Mouse (Mus musculus) gastrocnemius, adult 18-20 months (tissue): ENCODE data around the gene Fgfr4. TPM values are rescaled to one million over a fixed set of nuclear protein-coding genes. Genes with fewer than 3 reads are reported as not detected.

Experiments
- DNase-seq: peaks from one replicate; pipeline ENCODE4 v3.0.0; 2021; ENCODE audit warnings: low spot score
- long read RNA-seq, 2 experiments: library from polyadenylated mRNA; stranded (forward); transcript quantifications; one replicate each; pipeline ENCODE4 v2.0.0; 2021
- total RNA-seq, 2 experiments: library from RNA; stranded (reverse); gene quantifications; 2 replicates each; pipeline ENCODE4 v1.2.3; 2021

Gene Fgfr4
- total RNA-seq = 1 to 10 TPM; 1.2 to 1.3 TPM
- long read RNA-seq, experiment 1, partial matches to known transcripts = 0 of 1 reads
- long read RNA-seq, experiment 1, other reads (novel, unspliced or antisense) = 0 of 1 reads
- long read RNA-seq, experiment 2, partial matches to known transcripts = 0 of 1 reads
- long read RNA-seq, experiment 2, other reads (novel, unspliced or antisense) = 0 of 1 reads

GRCm38 (mm10) chr13:55152621-55153415, at the start of gene Fgfr4:
Gene Fgfr4 (plus strand): TSS chr13:55152640.
- DNase-seq = no peak

- no peak for DNase-seq
Observed at GRCm38 (mm10) chr13:55103351-55103750, 49.1 kb upstream of the Fgfr4 start.

DNA sequence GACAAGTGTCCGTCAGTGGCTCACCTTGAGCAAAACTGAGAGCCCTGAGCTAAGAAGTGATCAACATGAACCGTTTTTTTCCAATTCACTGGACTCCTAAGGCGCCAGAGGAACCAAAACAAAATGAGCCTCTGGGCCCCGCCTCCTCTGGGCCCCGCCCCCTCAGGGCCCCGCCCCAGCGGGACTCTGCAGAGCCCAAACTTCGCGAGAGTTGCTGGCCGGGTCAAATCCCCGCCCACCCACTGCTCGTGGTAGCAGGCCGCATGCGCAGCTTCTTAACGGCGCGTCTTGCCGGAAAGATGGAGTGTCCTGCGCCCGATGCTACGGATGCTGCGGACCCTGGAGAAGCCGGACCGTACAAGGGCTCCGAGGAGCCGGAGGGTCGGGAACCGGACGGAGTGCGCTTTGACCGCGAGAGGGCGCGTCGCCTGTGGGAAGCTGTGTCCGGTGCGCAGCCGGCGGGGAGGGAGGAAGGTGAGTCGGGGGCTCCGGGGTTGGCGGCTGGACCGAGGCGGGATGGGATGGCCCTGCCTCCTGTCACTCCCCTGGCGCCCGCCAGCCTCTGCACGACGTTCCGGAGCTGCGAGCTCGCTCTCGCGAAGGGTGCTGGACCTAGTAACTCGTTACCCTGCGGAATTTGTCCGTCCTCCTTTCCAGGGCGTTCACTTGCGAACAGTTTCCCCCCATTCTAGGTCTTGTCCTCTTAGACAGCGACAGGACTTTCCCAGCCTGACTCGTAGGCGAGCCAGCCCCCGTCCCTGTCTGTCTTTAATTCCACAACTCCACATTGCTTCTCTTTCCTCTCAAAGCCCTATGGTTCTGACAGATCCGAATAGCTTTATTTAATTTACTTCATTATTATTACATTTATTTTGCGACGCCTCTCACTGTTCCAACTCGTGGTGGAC, 47.1 kb upstream of the Fgfr4 start, which contains the start of gene Zfp346:
Gene Zfp346, plus strand, starts transcription at position 267 of the 908 bp plus-strand sequence.
- DNase-seq = peak; percentile 98

DNA sequence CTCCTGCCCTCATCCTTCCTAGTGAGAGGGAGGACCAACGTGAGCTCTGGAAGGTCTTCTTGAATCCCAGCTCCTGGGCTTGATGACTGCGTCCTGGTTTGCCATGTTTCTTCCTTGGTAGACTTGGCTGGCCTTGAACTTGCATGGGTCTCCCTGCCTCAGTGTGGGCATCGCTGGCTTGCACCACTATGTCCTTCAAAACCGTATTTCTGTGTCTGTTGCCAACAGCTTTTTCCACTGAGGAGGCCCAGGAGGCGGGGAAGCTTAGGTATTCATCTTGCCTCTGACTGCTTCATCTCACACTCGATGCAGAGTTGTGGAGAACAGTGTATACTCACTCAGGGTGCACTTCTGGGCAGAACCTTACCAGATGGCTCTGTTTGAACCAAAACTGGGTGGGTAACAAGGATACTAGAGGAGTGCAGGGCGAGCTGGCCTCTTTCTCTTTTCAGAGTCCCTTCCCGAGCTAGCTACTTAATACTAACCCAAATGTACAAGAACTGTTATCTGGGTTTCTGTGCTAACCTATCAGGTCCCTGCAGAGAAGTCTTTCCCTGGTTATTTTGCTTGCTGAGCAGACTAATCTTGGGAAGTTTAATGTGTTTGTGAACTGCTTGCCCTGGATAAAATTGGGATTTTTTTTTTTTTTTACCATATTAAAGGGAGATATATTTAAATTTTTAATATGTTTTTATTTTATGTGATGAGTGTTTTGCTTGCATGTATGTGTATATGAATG, 46.3 kb upstream of the Fgfr4 start:
- no peak for DNase-seq

GRCm38 (mm10) chr13:55107116-55107515, 45.3 kb upstream of the Fgfr4 start:
- DNase-seq = no peak

DNA sequence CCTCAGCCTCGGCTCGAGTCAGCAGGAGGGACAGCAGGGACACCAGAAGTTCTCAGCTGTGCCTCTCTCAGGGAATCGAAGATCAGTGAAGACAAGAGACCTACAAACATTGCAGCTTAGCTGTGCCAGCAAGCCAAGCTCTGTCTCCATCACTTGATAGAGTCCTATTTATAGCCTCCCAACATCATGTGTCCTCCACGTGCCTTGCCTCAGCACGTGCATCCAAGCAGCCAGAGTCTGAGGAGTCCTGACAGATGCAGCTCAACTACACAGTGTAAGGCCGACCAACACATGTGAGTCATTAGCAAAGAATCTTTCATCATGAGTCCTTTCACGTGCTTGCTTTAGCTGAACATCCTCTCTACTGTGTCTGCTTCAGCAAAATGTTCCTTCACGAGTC, 44.7 kb upstream of the Fgfr4 start:
- peak; percentile 15 for DNase-seq

DNA sequence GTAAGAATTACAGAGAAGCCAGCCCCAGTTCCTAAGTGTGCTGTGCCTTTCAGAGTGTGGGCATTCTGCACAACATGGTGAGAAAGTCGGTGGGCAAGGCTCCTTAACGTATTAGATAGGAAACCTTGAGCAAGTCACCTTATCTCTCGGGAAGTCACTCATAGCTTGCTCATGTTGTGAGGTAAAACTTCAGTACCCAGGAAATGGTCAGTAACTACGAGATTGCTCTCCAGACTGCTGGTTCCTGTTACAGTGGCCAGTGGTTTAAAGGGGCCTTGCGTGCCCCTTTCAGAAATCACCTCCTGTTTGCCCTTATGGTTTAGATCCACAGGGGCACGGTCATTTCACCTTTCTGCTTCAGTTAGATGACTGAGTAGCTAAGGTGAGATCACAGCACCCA, 38.1 kb upstream of the Fgfr4 start:
- no peak for DNase-seq

- DNase-seq = no peak
Observed at GRCm38 (mm10) chr13:55124903-55125302, 27.5 kb upstream of the Fgfr4 start.

DNA sequence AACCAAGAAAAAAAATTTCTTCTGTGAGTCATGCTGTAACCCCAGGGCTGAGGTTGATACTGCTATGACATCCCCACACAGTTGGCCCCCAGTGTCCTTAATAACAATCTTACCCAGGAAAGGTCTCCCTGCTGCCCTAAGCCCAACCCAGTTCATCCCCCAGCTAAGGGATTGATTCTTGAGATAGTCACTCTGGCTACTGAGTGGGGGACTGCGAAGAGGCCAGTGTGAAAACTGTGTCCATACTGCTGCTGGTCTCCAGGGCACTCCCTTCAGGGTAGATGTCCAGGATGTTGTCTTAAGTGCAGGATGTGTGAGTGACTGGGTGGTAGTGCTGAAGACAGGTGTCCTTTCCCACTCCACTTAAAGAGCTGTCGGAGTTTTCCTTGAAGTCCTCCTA, 19.0 kb upstream of the Fgfr4 start, which contains the start of gene Gm17617:
Gene Gm17617, minus strand, starts transcription at position 101 of the 400 bp plus-strand sequence.
- DNase-seq = no peak

GRCm38 (mm10) chr13:55135382-55135781, 17.1 kb upstream of the Fgfr4 start:
- DNase-seq = no peak

GRCm38 (mm10) chr13:55140271-55140670, 12.2 kb upstream of the Fgfr4 start:
- DNase-seq = no peak

DNA sequence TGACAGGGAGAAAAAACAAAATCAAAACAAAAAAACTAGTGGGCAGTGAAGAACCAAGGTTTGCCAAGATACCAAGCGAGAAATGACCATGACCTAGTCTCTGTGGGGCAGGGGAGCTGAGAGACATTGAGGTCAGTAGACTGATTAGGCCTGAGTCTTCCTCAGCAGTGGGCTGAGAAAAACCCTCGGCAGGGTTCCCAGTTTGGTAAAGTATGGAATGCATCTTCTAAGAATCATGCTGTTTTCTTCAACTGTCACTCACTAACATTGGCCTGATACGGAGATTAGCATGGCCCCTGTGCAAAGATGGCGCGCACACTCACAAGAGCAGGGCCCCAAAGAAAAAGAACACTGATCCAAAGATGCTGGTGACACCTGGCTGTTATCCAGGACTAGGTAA, 1.5 kb downstream of the Fgfr4 start:
- no peak for DNase-seq

GRCm38 (mm10) chr13:55162365-55162764, 9.9 kb downstream of the Fgfr4 start:
- no peak for DNase-seq

- DNase-seq = no peak
Observed at GRCm38 (mm10) chr13:55163553-55163952, 11.1 kb downstream of the Fgfr4 start.

GRCm38 (mm10) chr13:55165831-55166339, 13.4 kb downstream of the Fgfr4 start:
- no peak for DNase-seq

DNA sequence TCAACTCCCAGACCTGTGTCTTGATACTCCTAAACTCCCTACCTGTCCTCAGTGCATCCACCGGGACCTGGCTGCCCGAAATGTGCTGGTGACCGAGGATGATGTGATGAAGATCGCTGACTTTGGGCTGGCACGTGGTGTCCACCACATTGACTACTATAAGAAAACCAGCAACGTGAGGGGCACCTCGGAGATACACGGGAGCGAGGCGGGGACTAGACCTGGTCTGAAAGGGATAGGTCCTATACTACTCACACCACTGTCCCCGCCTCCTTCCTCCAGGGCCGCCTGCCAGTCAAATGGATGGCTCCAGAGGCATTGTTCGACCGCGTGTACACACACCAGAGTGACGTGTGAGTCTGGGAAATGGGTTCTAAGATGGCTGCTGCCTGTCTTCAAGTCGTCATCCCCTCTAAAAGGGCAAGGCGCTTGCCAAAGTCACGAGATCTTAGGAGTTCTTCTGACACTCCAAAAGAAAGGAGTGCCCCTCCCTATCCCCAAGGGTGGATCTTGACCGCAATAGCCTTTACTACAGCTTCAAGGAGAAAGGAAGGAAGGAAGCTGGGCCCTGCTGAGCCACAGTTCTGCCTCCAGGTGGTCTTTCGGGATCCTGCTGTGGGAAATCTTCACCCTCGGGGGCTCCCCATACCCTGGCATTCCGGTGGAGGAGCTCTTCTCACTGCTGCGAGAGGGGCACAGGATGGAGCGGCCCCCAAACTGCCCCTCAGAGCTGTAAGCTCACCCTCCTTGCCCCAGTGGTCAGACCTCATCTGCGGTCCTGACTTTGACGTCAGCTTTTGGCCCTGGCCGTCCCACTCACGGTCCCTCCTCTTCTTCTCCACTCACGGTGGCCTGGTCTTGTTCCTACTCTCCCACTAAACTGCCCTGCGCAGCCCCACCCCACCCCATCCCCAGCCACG, 14.6 kb downstream of the Fgfr4 start:
- DNase-seq = no peak

GRCm38 (mm10) chr13:55167798-55168197, 15.4 kb downstream of the Fgfr4 start:
- no peak for DNase-seq

DNA sequence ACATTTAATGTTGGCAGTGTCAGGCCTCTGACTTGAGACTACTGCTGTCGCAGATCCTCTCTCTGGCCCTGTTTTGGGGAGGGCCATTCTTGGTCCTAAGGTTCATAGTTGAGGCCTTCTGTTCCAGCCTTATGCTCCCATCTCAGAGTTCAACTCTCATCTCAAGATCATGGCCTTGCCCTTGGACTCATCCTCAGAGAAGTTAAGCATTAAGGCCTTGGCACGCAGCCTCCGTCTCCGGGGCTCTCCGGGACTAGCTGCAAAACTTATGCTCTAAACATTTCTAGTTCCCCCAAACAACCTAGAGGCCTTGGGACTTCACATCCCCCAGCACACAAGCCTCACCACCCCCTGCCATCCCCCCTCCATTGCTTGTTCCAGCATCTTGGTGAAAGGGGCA, 15.8 kb downstream of the Fgfr4 start:
- no peak for DNase-seq

- DNase-seq = peak; percentile 83
Observed at GRCm38 (mm10) chr13:55168958-55169369, 16.5 kb downstream of the Fgfr4 start.
